Mouse (Mus musculus) embryonic facial prominence, embryonic 12.5 days (tissue): ENCODE data around the gene Gpatch2l. TPM values are rescaled to one million over a fixed set of nuclear protein-coding genes. Genes with fewer than 3 reads are reported as not detected.

Source experiments
- ATAC-seq: fragments of 200-750 bp; cut with Nextera tagmentation; 2 replicates; pipeline ENCODE4 v1.8.0; 2017; ENCODE audit not compliant: insufficient number of reproducible peaks, insufficient read depth, low FRiP score, low TSS enrichment
- H3K27ac ChIP-seq: fragments of 300-500 bp; sonication (generic); 2 replicates; pipeline ENCODE4 v1.5.1; 2016; ENCODE audit warnings: mild to moderate bottlenecking
- H3K27me3 ChIP-seq: fragments of 300-500 bp; sonication (generic); 2 replicates; pipeline ENCODE4 v1.6.1; 2016; ENCODE audit warnings: mild to moderate bottlenecking, moderate library complexity
- H3K36me3 ChIP-seq: fragments of 300-500 bp; sonication (generic); 2 replicates; pipeline ENCODE4 v1.6.1; 2016; ENCODE audit warnings: mild to moderate bottlenecking
- H3K4me1 ChIP-seq: fragments of 300-500 bp; sonication (generic); 2 replicates; pipeline ENCODE4 v1.6.1; 2016
- H3K4me2 ChIP-seq: fragments of 300-500 bp; sonication (generic); replicated peaks from 2 replicates; pipeline ENCODE4 v1.6.1; 2016; ENCODE audit warnings: mild to moderate bottlenecking, moderate library complexity
- H3K4me3 ChIP-seq: fragments of 300-500 bp; sonication (generic); 2 replicates; pipeline ENCODE4 v1.5.1; 2016; ENCODE audit warnings: mild to moderate bottlenecking
- H3K9ac ChIP-seq: fragments of 300-500 bp; sonication (generic); 2 replicates; pipeline ENCODE4 v1.6.1; 2016; ENCODE audit warnings: mild to moderate bottlenecking, moderate library complexity
- H3K9me3 ChIP-seq: fragments of 300-500 bp; sonication (generic); 2 replicates; pipeline ENCODE4 v1.6.1; 2016; ENCODE audit warnings: mild to moderate bottlenecking, moderate library complexity
- WGBS: fragments of 180-500 bp; shearing (Covaris S2); methylation state at CpG from one replicate; pipeline ENCODE4 v1.1.7; 2016; 5-methylcytosine and 5-hydroxymethylcytosine counted together
- polyA plus RNA-seq: library from polyadenylated mRNA; unstranded; fragments of >200 nt; fragmentation: Nextera tagmentation; extraction: Ambion mirVana; gene quantifications from 2 replicates; pipeline ENCODE4 v1.2.1, GENCODE M21; 2016

The Gpatch2l gene
- 21.7 and 22.0 TPM in 2 replicates for polyA plus RNA-seq

- peak within 1 kb of the TSS; percentile 94 for H3K4me2 ChIP-seq
- H3K4me1 ChIP-seq: peaks cover 8% of the 10 kb centered on the region; the same call in 1 of the 2 replicates
- H3K27me3 ChIP-seq: 0 out of 2 replicates have a peak, but pooled peaks cover 3% of the 10 kb centered on the region
- H3K36me3 ChIP-seq: peaks cover 22% of the 10 kb centered on the region
- peak; percentile 97 for ATAC-seq
- H3K9ac ChIP-seq: peak within 1 kb of the TSS; percentile 89
- H3K4me3 ChIP-seq: peak within 1 kb of the TSS; percentile 86
- peak within 1 kb of the TSS; percentile 78 for H3K27ac ChIP-seq
- no peaks in the 10 kb centered on the region for H3K9me3 ChIP-seq
- 1% methylated on average over 58 of the region's 58 CpGs for WGBS
Measured at GRCm38 (mm10) chr12:86241604-86242536, at the start of gene Gpatch2l. Gpatch2l (plus strand) TSS chr12:86241858.

DNA sequence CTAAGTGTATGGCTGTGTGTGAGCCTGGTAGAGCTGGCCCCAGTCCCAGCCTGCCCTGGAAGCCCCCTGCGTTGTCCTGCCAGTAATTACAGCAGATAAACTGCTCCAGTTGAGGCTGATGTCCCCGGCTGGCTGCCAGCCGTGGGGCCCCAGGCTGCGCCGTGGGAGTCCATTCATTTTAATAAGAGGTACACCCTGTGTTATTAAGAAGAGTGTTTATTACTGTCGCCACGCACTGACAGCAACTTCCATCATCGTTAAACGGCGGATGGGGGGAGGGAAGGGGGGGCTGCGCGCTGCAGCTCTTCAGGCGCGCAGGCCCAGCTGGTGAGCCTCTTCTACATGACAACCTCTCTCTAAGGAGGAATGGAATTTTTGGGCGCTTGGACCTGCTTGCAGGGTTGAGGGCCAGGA, 49.6 kb upstream of the Gpatch2l start:
- Histone ChIP-seq H3K9ac (no peak overlapping the region), H3K9me3 (no peaks in the 10 kb centered on the region), H3K36me3 (no peaks in the 10 kb centered on the region), H3K4me1 (0 out of 2 replicates have a peak, but pooled peaks cover 3% of the 10 kb centered on the region), H3K4me2 (no peak overlapping the region), H3K4me3 (no peak overlapping the region), H3K27me3 (no peaks in the 10 kb centered on the region), H3K27ac (no peak overlapping the region)
- no peak for ATAC-seq
- WGBS: 53% methylated on average over 15 of the region's 15 CpGs

- Histone ChIP-seq H3K4me3 (no peak overlapping the region), H3K9me3 (no peaks in the 10 kb centered on the region), H3K9ac (no peak overlapping the region), H3K4me1 (no peaks in the 10 kb centered on the region), H3K36me3 (no peaks in the 10 kb centered on the region), H3K4me2 (no peak overlapping the region), H3K27ac (no peak overlapping the region), H3K27me3 (no peaks in the 10 kb centered on the region)
- ATAC-seq: no peak
- 85% methylated on average over 7 of the region's 7 CpGs for WGBS
Measured at GRCm38 (mm10) chr12:86196944-86197343, 44.7 kb upstream of the Gpatch2l start.

DNA sequence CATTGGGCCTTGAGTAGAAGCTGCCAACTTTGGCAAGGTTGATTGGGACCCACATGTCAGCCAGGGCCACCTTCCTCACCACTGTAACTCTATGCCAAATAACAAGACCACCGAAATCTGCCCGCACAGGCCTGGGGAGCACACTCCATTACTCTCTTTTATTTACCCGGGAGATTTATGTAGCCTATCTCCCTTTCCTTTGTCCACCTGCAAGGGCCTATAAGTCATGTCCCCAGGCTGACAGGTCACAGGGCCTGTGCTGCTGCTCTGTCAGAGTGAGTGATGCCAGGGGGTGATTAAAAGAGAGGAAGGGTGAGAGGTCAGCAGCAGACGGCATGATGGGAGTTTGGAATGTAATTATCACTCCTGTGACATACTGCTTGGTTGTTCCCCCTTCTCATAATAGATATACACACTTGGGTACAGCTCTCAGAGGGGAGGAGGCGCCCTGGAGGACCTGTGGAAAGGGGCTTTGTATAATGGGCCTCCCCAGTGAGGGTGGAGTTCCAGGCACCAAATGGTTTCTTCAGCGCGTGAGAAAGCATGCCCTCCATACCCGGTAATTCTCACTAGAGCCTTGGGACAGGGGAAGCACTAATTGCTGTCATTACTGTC, 38.1 kb upstream of the Gpatch2l start:
- Histone ChIP-seq H3K36me3 (no peaks in the 10 kb centered on the region), H3K9me3 (no peaks in the 10 kb centered on the region), H3K4me3 (no peak overlapping the region), H3K27ac (no peak overlapping the region), H3K4me1 (no peaks in the 10 kb centered on the region), H3K27me3 (no peaks in the 10 kb centered on the region), H3K4me2 (no peak overlapping the region), H3K9ac (no peak overlapping the region)
- WGBS: 65% methylated on average over 8 of the region's 8 CpGs
- no peak for ATAC-seq

- H3K36me3 ChIP-seq: no peaks in the 10 kb centered on the region
- no peaks in the 10 kb centered on the region for H3K4me1 ChIP-seq
- no peak overlapping the region for H3K4me2 ChIP-seq
- H3K27ac ChIP-seq: no peak overlapping the region
- ATAC-seq: no peak
- peaks cover 58% of the 10 kb centered on the region for H3K27me3 ChIP-seq
- H3K9ac ChIP-seq: no peak overlapping the region
- no peak overlapping the region for H3K4me3 ChIP-seq
- WGBS: under 1% methylated on average over 19 of the region's 19 CpGs
- H3K9me3 ChIP-seq: no peaks in the 10 kb centered on the region
Measured at GRCm38 (mm10) chr12:86211099-86211520, 30.5 kb upstream of the Gpatch2l start.

DNA sequence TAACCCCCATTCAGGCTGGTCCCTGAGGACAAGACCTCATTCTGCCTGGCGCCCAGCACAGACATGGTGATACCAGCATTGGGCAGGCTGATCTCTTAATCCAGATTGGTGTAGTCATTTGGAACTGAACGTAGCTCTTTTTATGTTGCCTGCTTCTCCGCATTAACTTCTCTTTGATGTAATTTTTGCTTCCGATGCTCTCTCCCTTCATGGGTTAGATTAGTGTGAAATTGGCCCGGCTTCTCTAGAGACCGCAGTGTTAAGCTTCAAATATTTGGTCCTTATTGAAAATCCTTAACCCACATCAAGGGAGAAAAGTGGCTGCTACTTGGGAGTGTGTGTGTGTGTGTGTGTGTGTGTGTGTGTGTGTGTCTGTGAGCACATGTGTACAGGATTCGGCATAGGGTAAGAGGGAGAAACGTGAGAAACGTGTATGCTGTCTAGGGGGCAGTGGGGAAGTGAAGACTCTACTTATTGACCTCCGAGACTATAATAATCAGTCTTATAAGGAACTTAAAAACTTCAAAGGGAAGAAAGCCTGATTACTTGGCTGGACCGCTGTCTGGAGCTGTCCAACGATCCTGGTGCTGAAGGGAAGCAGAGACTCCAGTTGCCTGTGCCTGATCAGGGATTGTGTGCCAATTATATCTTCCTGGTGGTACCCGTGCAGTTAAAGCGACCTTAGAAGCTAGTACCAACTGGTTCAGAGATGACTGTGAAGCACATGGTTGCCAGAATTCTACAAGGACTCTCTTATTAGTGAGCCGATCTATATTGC, 28.8 kb upstream of the Gpatch2l start:
- no peak for ATAC-seq
- Histone ChIP-seq H3K9me3 (no peaks in the 10 kb centered on the region), H3K4me3 (no peak overlapping the region), H3K36me3 (no peaks in the 10 kb centered on the region), H3K9ac (no peak overlapping the region), H3K27ac (no peak overlapping the region), H3K27me3 (peaks cover 68% of the 10 kb centered on the region), H3K4me1 (no peaks in the 10 kb centered on the region), H3K4me2 (no peak overlapping the region)
- 36% methylated on average over 15 of the region's 15 CpGs for WGBS

DNA sequence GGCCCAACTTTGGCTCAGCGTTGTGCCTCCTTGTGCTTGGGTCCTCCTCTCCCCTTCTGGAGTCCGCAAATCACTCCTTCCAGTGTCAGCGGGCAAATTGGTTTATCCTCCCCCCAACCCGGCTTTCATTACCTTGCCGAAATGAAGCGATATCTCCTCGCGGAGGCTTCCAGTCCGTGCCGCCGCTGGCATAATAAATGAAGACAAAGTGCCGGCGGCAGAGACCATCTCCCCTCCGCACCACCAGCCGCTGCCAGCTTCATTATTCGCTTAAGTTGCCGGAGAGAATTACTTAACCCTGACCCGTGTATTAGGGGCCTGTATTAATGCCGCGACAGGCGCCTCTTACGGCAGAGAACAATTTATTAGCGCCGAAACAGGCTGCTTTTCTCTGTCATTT, 27.5 kb upstream of the Gpatch2l start:
- ATAC-seq: no peak
- no peak overlapping the region for H3K4me2 ChIP-seq
- no peaks in the 10 kb centered on the region for H3K4me1 ChIP-seq
- H3K27me3 ChIP-seq: peaks cover 72% of the 10 kb centered on the region
- H3K36me3 ChIP-seq: no peaks in the 10 kb centered on the region
- H3K27ac ChIP-seq: no peak overlapping the region
- 10% methylated on average over 24 of the region's 24 CpGs for WGBS
- no peak overlapping the region for H3K9ac ChIP-seq
- H3K4me3 ChIP-seq: no peak overlapping the region
- no peaks in the 10 kb centered on the region for H3K9me3 ChIP-seq

GRCm38 (mm10) chr12:86216687-86217421, 24.8 kb upstream of the Gpatch2l start:
- WGBS: under 1% methylated on average over 22 of the region's 22 CpGs
- H3K4me3 ChIP-seq: no peak overlapping the region
- H3K9me3 ChIP-seq: no peaks in the 10 kb centered on the region
- no peaks in the 10 kb centered on the region for H3K36me3 ChIP-seq
- peaks cover 10% of the 10 kb centered on the region; the same call in 1 of the 2 replicates for H3K4me1 ChIP-seq
- peak overlapping the region; percentile 38 for H3K4me2 ChIP-seq
- H3K27me3 ChIP-seq: peaks cover 77% of the 10 kb centered on the region
- no peak overlapping the region for H3K27ac ChIP-seq
- no peak overlapping the region for H3K9ac ChIP-seq
- ATAC-seq: no peak

DNA sequence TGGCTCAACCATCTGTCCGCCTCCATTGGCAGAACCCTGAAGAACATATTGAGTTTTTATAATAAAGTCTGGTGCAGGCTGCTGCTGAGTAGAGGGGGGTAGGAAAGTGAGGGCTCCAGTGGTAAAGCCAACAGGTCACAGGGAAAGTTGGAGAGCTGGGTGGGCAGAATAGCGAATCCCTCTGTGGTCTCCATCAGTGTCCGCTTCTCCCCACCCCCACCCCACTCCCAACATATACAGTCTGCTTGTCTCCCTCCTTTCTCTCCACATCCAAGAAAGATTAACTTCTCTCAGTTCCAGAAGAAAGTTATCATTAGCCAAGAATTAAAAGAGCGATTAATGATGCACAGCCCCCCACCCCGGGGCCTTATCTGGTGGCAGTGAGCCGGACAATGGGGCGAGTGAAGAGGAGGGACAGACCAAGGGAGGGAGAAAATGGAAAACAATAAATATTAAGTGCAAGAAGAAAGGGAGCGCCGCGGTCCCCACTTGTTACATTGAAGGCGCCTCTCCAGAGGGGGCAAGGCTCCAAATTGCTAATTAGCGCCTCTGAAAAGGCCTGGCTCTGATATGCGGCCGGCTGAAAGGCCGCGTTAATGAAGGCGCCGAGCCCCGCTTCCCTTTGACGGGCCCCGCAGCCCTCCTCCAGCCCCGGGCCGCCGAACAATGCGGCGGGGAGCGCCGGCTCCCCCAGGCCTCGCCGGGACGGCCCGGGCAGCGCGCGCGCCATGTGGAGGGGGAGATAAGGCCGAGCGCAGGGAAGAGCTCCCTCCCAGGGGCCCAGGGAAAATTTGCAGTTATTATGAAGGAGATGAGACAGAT, 21.2 kb upstream of the Gpatch2l start:
- peaks cover 44% of the 10 kb centered on the region for H3K27me3 ChIP-seq
- ATAC-seq: no peak
- H3K9me3 ChIP-seq: no peaks in the 10 kb centered on the region
- H3K27ac ChIP-seq: no peak overlapping the region
- H3K9ac ChIP-seq: peak overlapping the region; percentile 48
- peaks cover 10% of the 10 kb centered on the region; the same call in 1 of the 2 replicates for H3K4me1 ChIP-seq
- WGBS: 6% methylated on average over 38 of the region's 38 CpGs
- H3K36me3 ChIP-seq: no peaks in the 10 kb centered on the region
- H3K4me2 ChIP-seq: peak overlapping the region; percentile 73
- H3K4me3 ChIP-seq: peak overlapping the region; percentile 38

DNA sequence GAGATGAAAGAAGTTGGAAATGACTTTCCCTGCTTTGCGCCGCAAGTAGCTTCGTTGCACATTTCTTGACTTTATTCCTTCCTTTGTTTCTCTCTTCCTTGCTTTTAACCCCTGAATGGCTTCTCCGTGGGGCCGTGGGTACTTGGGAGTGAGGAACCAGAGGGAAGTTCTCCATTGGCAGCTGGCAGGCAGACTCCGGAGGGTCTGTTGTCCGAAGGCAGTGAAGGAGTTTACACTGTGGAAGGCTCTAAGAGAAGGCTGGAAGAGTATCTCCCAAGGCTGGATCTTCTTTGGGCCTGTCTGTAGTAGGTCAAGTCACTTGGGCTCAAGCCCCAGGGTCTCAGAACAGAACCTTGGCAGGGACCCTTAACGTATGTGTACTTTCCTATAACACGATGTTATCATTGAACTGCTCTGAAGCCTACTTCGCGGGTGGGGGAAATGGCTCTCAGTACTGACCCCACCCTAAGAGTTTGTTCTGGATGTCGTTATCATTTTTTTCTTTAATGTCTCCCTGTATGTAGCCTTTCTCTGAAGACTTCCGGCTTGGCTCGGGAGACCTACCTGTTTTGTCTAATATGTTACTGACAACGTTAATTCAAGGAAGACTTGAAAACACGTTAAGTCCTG, 20.5 kb upstream of the Gpatch2l start:
- WGBS: 41% methylated on average over 16 of the region's 16 CpGs
- Histone ChIP-seq H3K4me2 (peak overlapping the region; percentile 73), H3K27ac (no peak overlapping the region), H3K36me3 (no peaks in the 10 kb centered on the region), H3K27me3 (peaks cover 38% of the 10 kb centered on the region), H3K9me3 (no peaks in the 10 kb centered on the region), H3K9ac (no peak overlapping the region), H3K4me3 (peak overlapping the region; percentile 38), H3K4me1 (peaks cover 10% of the 10 kb centered on the region; the same call in 1 of the 2 replicates)
- no peak for ATAC-seq
